Mouse (Mus musculus) erythroblast, embryonic 14.5 days (primary cell): ENCODE results near the gene Nedd4.

Source experiments
- GATA1 ChIP-seq: IDR thresholded peaks from 2 replicates; pipeline ENCODE4 v1.6.1; 2012; ENCODE audit warnings: low read length, inconsistent platforms, mixed read lengths
- TAL1 ChIP-seq: IDR thresholded peaks from 3 replicates; pipeline ENCODE4 v1.6.1; 2012; ENCODE audit warnings: low read length, inconsistent platforms, mixed read lengths

- no peak for TF ChIP-seq TAL1
- TF ChIP-seq GATA1, result no peak
Measured at GRCm38 (mm10) chr9:72660139-72660538, 2.0 kb upstream of the Nedd4 start.
